Mouse (Mus musculus) myocyte (in vitro differentiated cells): Measurements from ENCODE around the gene Tmem117. TPM values are rescaled to one million over a fixed set of nuclear protein-coding genes. Genes with fewer than 3 reads are reported as not detected.

Experiments used
- H3K27me3 ChIP-seq: one replicate; pipeline ENCODE4 v1.6.1; 2011; ENCODE audit not compliant: control insufficient read depth, insufficient read depth, insufficient read length
- H3K36me3 ChIP-seq: one replicate; pipeline ENCODE4 v1.6.1; 2011; ENCODE audit not compliant: control insufficient read depth, insufficient read depth
- H3K4me2 ChIP-seq: one replicate; pipeline ENCODE4 v1.6.1; 2011; ENCODE audit warnings: low read depth, control low read depth
- H3K4me3 ChIP-seq: one replicate; pipeline ENCODE4 v1.5.1; 2011; ENCODE audit warnings: mild to moderate bottlenecking, control low read depth, moderate library complexity
- H3K79me2 ChIP-seq: one replicate; pipeline ENCODE4 v1.6.1; 2011; ENCODE audit not compliant: control insufficient read depth, insufficient read depth
- H3ac ChIP-seq: one replicate; pipeline ENCODE4 v1.6.1; 2011; ENCODE audit not compliant: control insufficient read depth, insufficient read length
- CEBPB ChIP-seq: IDR thresholded peaks from 2 replicates; pipeline ENCODE4 v1.6.1; 2011; ENCODE audit warnings: mild to moderate bottlenecking, moderate library complexity; ENCODE audit not compliant: poor library complexity, insufficient read depth, severe bottlenecking
- E2F4 ChIP-seq: IDR thresholded peaks from one replicate; pipeline ENCODE4 v1.6.1; 2011; ENCODE audit warnings: mild to moderate bottlenecking, control low read depth, moderate library complexity; ENCODE audit not compliant: insufficient read depth
- MAX ChIP-seq: IDR thresholded peaks from one replicate; pipeline ENCODE4 v1.6.1; 2011; ENCODE audit warnings: low read depth, mild to moderate bottlenecking, control low read depth
- MYOD1 ChIP-seq, 3 experiments: IDR thresholded peaks; one replicate each; pipeline ENCODE4 v1.6.1; 2011; ENCODE audit warnings: control low read depth in 2 of 3, low read depth in 2 of 3, mild to moderate bottlenecking in 2 of 3, moderate library complexity in 1 of 3; ENCODE audit not compliant: insufficient read length in 2 of 3, control insufficient read depth in 1 of 3
- MYOG ChIP-seq, 3 experiments: IDR thresholded peaks; one replicate each; pipeline ENCODE4 v1.6.1; 2011; ENCODE audit warnings: control low read depth in 2 of 3, low read depth in 2 of 3, mild to moderate bottlenecking in 2 of 3; ENCODE audit not compliant: insufficient read length in 2 of 3, control insufficient read depth in 1 of 3, insufficient read depth in 1 of 3
- POLR2A ChIP-seq: IDR thresholded peaks from one replicate; pipeline ENCODE4 v1.6.1; 2011; ENCODE audit warnings: low read depth, mild to moderate bottlenecking, control low read depth, moderate library complexity; ENCODE audit not compliant: insufficient read length
- POLR2AphosphoS2 ChIP-seq: IDR thresholded peaks from one replicate; pipeline ENCODE4 v1.6.1; 2011; ENCODE audit warnings: low read depth, control low read depth; ENCODE audit not compliant: insufficient read length
- REST ChIP-seq: IDR thresholded peaks from one replicate; pipeline ENCODE4 v1.6.1; 2011; ENCODE audit warnings: mild to moderate bottlenecking, control low read depth, moderate library complexity; ENCODE audit not compliant: insufficient read depth, insufficient read length
- SRF ChIP-seq: IDR thresholded peaks from one replicate; pipeline ENCODE4 v1.6.1; 2011; ENCODE audit warnings: low read depth; ENCODE audit not compliant: control insufficient read depth, insufficient read length
- TCF12 ChIP-seq: IDR thresholded peaks from one replicate; pipeline ENCODE4 v1.6.1; 2011; ENCODE audit warnings: mild to moderate bottlenecking, control low read depth; ENCODE audit not compliant: poor library complexity, insufficient read depth, severe bottlenecking
- TCF3 ChIP-seq: IDR thresholded peaks from one replicate; pipeline ENCODE4 v1.6.1; 2011; ENCODE audit warnings: low read depth, control low read depth; ENCODE audit not compliant: insufficient read length
- USF1 ChIP-seq: IDR thresholded peaks from one replicate; pipeline ENCODE4 v1.6.1; 2011; ENCODE audit warnings: low read depth, mild to moderate bottlenecking, control low read depth, moderate library complexity
- polyA plus RNA-seq: library from polyadenylated mRNA; unstranded; fragments of >200 nt; fragmentation: generic; extraction: Trizol; gene quantifications from one replicate; pipeline ENCODE4 v1.2.1, GENCODE M21; 2012; ENCODE audit warnings: missing spikeins

Tmem117 gene
- polyA plus RNA-seq, 1 experiment = 0.37 TPM

DNA sequence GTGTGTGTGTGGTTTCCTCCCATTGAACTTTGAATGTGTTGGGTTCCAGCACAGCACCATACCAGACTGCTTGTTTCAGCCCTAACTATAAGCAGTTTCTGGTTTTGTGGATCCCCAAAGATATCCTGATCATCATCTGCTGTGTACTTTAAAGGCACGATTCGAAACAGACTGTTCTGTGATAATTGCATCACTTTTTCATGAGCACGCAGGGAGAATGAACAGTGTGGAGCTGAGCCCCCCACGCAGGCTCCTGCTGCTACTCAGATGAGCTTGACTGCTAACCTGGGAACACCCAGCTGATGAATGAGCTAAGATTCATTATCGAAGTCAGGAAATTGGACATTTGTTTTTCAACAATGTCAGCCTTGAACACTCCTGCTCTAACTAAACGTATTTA, 230.6 kb downstream of the Tmem117 start:
- H3K36me3 ChIP-seq = no peaks in the 10 kb centered on the region
- no peaks in the 10 kb centered on the region for H3K79me2 ChIP-seq
- no peaks in the 10 kb centered on the region for H3K27me3 ChIP-seq
- no peak for TF ChIP-seq POLR2AphosphoS2
- TF ChIP-seq USF1 = no peak
- no peak for TF ChIP-seq MAX
- TF ChIP-seq CEBPB = no peak
- TF ChIP-seq REST = no peak
- no peak for TF ChIP-seq SRF
- no peak for TF ChIP-seq TCF3
- no peak for TF ChIP-seq MYOG (IDR thresholded peaks at IDR 0.05; ENCODE audit: control insufficient read depth in 1 of 3, insufficient read depth in 1 of 3, insufficient read length in 2 of 3, low read depth in 2 of 3)
- TF ChIP-seq MYOD1 (IDR thresholded peaks at IDR 0.05; ENCODE audit: control insufficient read depth in 1 of 3, insufficient read length in 2 of 3, low read depth in 2 of 3) = no peak
- TF ChIP-seq TCF12 = no peak
- no peak for TF ChIP-seq POLR2A
- no peak overlapping the region for H3ac ChIP-seq
- no peak overlapping the region for H3K4me2 ChIP-seq
- H3K4me3 ChIP-seq = no peak overlapping the region

DNA sequence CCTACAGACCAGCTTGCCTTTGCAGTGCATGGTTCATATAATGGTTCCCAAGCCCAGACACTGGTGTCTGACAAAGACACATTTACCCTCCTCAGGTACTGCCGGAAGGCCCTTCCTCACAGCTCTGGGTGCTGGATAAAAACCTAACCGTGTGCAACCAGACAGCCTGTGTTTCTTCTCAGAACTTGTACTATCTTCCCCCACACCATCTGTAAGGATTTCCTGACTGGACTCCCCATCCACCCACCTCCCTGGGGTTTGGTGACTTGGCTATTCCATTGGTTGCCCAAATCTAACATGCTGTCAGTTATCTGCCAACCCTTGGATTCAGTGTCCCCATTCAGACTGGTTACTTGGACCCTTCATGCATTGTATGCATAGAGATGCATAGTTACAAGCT, 232.1 kb downstream of the Tmem117 start:
- H3K4me3 ChIP-seq = no peak overlapping the region
- no peak for TF ChIP-seq POLR2A
- no peak for TF ChIP-seq MYOG (IDR thresholded peaks at IDR 0.05; ENCODE audit: control insufficient read depth in 1 of 3, insufficient read depth in 1 of 3, insufficient read length in 2 of 3, low read depth in 2 of 3)
- TF ChIP-seq POLR2AphosphoS2 = no peak
- TF ChIP-seq TCF12 = no peak
- TF ChIP-seq CEBPB = no peak
- no peaks in the 10 kb centered on the region for H3K27me3 ChIP-seq
- no peaks in the 10 kb centered on the region for H3K36me3 ChIP-seq
- H3ac ChIP-seq = no peak overlapping the region
- no peak overlapping the region for H3K4me2 ChIP-seq
- no peaks in the 10 kb centered on the region for H3K79me2 ChIP-seq

- Histone ChIP-seq H3K4me2 (no peak overlapping the region), H3K79me2 (no peaks in the 10 kb centered on the region), H3K4me3 (no peak overlapping the region), H3K27me3 (no peaks in the 10 kb centered on the region), H3K36me3 (no peaks in the 10 kb centered on the region), H3ac (no peak overlapping the region)
- no peak for TF ChIP-seq MYOG (IDR thresholded peaks at IDR 0.05; ENCODE audit: control insufficient read depth in 1 of 3, insufficient read depth in 1 of 3, insufficient read length in 2 of 3, low read depth in 2 of 3)
- TF ChIP-seq MAX = no peak
- no peak for TF ChIP-seq TCF12
- no peak for TF ChIP-seq POLR2AphosphoS2
- no peak for TF ChIP-seq REST
- no peak for TF ChIP-seq CEBPB
- no peak for TF ChIP-seq SRF
- no peak for TF ChIP-seq E2F4
- no peak for TF ChIP-seq MYOD1 (IDR thresholded peaks at IDR 0.05; ENCODE audit: control insufficient read depth in 1 of 3, insufficient read length in 2 of 3, low read depth in 2 of 3)
- no peak for TF ChIP-seq TCF3
- no peak for TF ChIP-seq USF1
- no peak for TF ChIP-seq POLR2A
These were observed 235.1 kb downstream of the Tmem117 start for GRCm38 (mm10) chr15:94864134-94864533.

DNA sequence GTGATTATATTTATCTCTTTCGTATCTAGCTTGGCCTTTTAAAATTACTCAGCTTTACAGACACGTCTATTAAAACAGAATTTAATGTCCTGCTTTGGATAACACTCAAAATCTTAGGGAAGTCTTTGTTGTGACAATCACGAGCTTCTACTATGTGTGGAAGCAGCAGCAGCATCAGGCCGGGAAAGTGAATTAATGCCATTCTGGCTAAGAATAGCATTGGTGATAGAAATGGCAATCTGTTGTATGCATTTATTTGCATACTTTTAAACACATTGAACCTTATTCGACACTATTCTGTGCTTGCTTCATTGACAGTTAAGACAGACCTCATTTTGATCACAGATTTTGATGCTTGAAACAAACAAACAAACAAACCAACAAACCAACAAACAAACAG, 239.3 kb downstream of the Tmem117 start:
- Histone ChIP-seq H3K36me3 (no peaks in the 10 kb centered on the region), H3K4me3 (no peak overlapping the region), H3ac (no peak overlapping the region), H3K79me2 (no peaks in the 10 kb centered on the region), H3K27me3 (no peaks in the 10 kb centered on the region), H3K4me2 (no peak overlapping the region)
- TF ChIP-seq TCF3 = no peak
- no peak for TF ChIP-seq MYOG (IDR thresholded peaks at IDR 0.05; ENCODE audit: control insufficient read depth in 1 of 3, insufficient read depth in 1 of 3, insufficient read length in 2 of 3, low read depth in 2 of 3)
- TF ChIP-seq TCF12 = no peak
- no peak for TF ChIP-seq POLR2A
- TF ChIP-seq POLR2AphosphoS2 = no peak
- no peak for TF ChIP-seq REST
- TF ChIP-seq E2F4 = no peak
- TF ChIP-seq MYOD1 (IDR thresholded peaks at IDR 0.05; ENCODE audit: control insufficient read depth in 1 of 3, insufficient read length in 2 of 3, low read depth in 2 of 3) = no peak
- TF ChIP-seq MAX = no peak
- TF ChIP-seq SRF = no peak
- TF ChIP-seq USF1 = no peak
- no peak for TF ChIP-seq CEBPB

DNA sequence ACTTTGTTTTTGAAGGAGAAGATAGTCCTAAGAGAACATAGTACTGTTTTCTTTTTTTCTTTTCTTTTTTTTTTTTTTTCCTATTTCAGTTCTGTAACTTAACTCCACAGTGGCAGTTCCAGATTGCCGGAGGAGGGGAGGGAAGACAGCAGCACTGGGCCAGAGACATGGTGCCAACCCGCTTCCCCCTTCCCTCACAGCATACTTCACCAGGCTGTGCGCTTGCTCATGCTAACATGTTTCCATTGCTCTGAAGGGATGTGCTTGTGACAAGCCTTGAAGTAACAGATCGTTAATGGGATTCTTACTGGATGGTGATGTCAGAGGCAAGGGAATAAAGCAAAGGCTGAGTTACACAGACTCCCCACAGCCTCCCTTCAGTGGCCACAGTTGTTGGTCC, 256.0 kb downstream of the Tmem117 start:
- Histone ChIP-seq H3K4me3 (no peak overlapping the region), H3K4me2 (no peak overlapping the region), H3K36me3 (no peaks in the 10 kb centered on the region), H3ac (no peak overlapping the region), H3K27me3 (no peaks in the 10 kb centered on the region), H3K79me2 (no peaks in the 10 kb centered on the region)
- no peak for TF ChIP-seq CEBPB
- no peak for TF ChIP-seq MYOG (IDR thresholded peaks at IDR 0.05; ENCODE audit: control insufficient read depth in 1 of 3, insufficient read depth in 1 of 3, insufficient read length in 2 of 3, low read depth in 2 of 3)
- TF ChIP-seq USF1 = no peak
- no peak for TF ChIP-seq TCF3
- TF ChIP-seq SRF = no peak
- TF ChIP-seq MAX = no peak
- TF ChIP-seq REST = no peak
- no peak for TF ChIP-seq MYOD1 (IDR thresholded peaks at IDR 0.05; ENCODE audit: control insufficient read depth in 1 of 3, insufficient read length in 2 of 3, low read depth in 2 of 3)
- TF ChIP-seq TCF12 = no peak
- no peak for TF ChIP-seq POLR2A
- no peak for TF ChIP-seq POLR2AphosphoS2
- TF ChIP-seq E2F4 = no peak
